Mouse (Mus musculus): Measurements from ENCODE around the gene Gm44805. TPM values are rescaled to one million over a fixed set of nuclear protein-coding genes. Genes with fewer than 3 reads are reported as not detected.

Gm44805 gene
- polyA plus RNA-seq, 1 experiment: not detected

- TF ChIP-seq POLR2A (IDR thresholded peaks at IDR 0.05; ENCODE audit: borderline replicate concordance, extremely low read depth, insufficient read depth, insufficient read length, poor library complexity, severe bottlenecking): no peak
- no peak for TF ChIP-seq CTCF (IDR thresholded peaks at IDR 0.05; ENCODE audit: borderline replicate concordance, extremely low read depth, insufficient read depth, insufficient read length)
- no peak for DNase-seq (ENCODE audit: low read depth)
These were observed 5.4 kb downstream of the Gm44805 start for GRCm38 (mm10) chr7:19675824-19676223.

GRCm38 (mm10) chr7:19673083-19673699, 8.0 kb downstream of the Gm44805 start:
- DNase-seq (ENCODE audit: low read depth): no peak
- TF ChIP-seq CTCF (IDR thresholded peaks at IDR 0.05; ENCODE audit: borderline replicate concordance, extremely low read depth, insufficient read depth, insufficient read length): no peak
- no peak for TF ChIP-seq POLR2A (IDR thresholded peaks at IDR 0.05; ENCODE audit: borderline replicate concordance, extremely low read depth, insufficient read depth, insufficient read length, poor library complexity, severe bottlenecking)

- no peak for TF ChIP-seq CTCF (IDR thresholded peaks at IDR 0.05; ENCODE audit: borderline replicate concordance, extremely low read depth, insufficient read depth, insufficient read length)
- no peak for TF ChIP-seq POLR2A (IDR thresholded peaks at IDR 0.05; ENCODE audit: borderline replicate concordance, extremely low read depth, insufficient read depth, insufficient read length, poor library complexity, severe bottlenecking)
These were observed 9.7 kb downstream of the Gm44805 start for GRCm38 (mm10) chr7:19671511-19671910.

GRCm38 (mm10) chr7:19668947-19669721, 12.1 kb downstream of the Gm44805 start:
- peak; percentile 96 for DNase-seq (ENCODE audit: low read depth)
- TF ChIP-seq POLR2A (IDR thresholded peaks at IDR 0.05; ENCODE audit: borderline replicate concordance, extremely low read depth, insufficient read depth, insufficient read length, poor library complexity, severe bottlenecking) (no peak), CTCF (IDR thresholded peaks at IDR 0.05; ENCODE audit: borderline replicate concordance, extremely low read depth, insufficient read depth, insufficient read length) (peak; percentile 88)

More at GRCm38 (mm10) chr7:19671511-19671910, 9.7 kb downstream of the Gm44805 start:
- DNase-seq (ENCODE audit: low read depth): no peak

- DNase-seq (ENCODE audit: low read depth): no peak
- TF ChIP-seq POLR2A (IDR thresholded peaks at IDR 0.05; ENCODE audit: borderline replicate concordance, extremely low read depth, insufficient read depth, insufficient read length, poor library complexity, severe bottlenecking) (no peak), CTCF (IDR thresholded peaks at IDR 0.05; ENCODE audit: borderline replicate concordance, extremely low read depth, insufficient read depth, insufficient read length) (no peak)
These were observed 13.8 kb downstream of the Gm44805 start for GRCm38 (mm10) chr7:19667434-19667833.

GRCm38 (mm10) chr7:19666750-19667149, 14.5 kb downstream of the Gm44805 start:
- peak; percentile 8 for DNase-seq (ENCODE audit: low read depth)
- TF ChIP-seq POLR2A (IDR thresholded peaks at IDR 0.05; ENCODE audit: borderline replicate concordance, extremely low read depth, insufficient read depth, insufficient read length, poor library complexity, severe bottlenecking): no peak
- no peak for TF ChIP-seq CTCF (IDR thresholded peaks at IDR 0.05; ENCODE audit: borderline replicate concordance, extremely low read depth, insufficient read depth, insufficient read length)

GRCm38 (mm10) chr7:19664955-19665841, 16.0 kb downstream of the Gm44805 start, which contains the start of gene Clptm1:
Gene Clptm1 (minus strand): TSS chr7:19665033.
- DNase-seq (ENCODE audit: low read depth): peak; percentile 99
- TF ChIP-seq POLR2A (IDR thresholded peaks at IDR 0.05; ENCODE audit: borderline replicate concordance, extremely low read depth, insufficient read depth, insufficient read length, poor library complexity, severe bottlenecking): peak; percentile 85
- peak; percentile 35; the same call in 1 of the 2 replicates for TF ChIP-seq CTCF (IDR thresholded peaks at IDR 0.05; ENCODE audit: borderline replicate concordance, extremely low read depth, insufficient read depth, insufficient read length)

- DNase-seq (ENCODE audit: low read depth): peak; percentile 5
- TF ChIP-seq POLR2A (IDR thresholded peaks at IDR 0.05; ENCODE audit: borderline replicate concordance, extremely low read depth, insufficient read depth, insufficient read length, poor library complexity, severe bottlenecking): no peak
- no peak for TF ChIP-seq CTCF (IDR thresholded peaks at IDR 0.05; ENCODE audit: borderline replicate concordance, extremely low read depth, insufficient read depth, insufficient read length)
These were observed 16.7 kb downstream of the Gm44805 start for GRCm38 (mm10) chr7:19664455-19664954.

GRCm38 (mm10) chr7:19663940-19664339, 17.3 kb downstream of the Gm44805 start:
- no peak for DNase-seq (ENCODE audit: low read depth)
- TF ChIP-seq POLR2A (IDR thresholded peaks at IDR 0.05; ENCODE audit: borderline replicate concordance, extremely low read depth, insufficient read depth, insufficient read length, poor library complexity, severe bottlenecking) (no peak), CTCF (IDR thresholded peaks at IDR 0.05; ENCODE audit: borderline replicate concordance, extremely low read depth, insufficient read depth, insufficient read length) (no peak)

- TF ChIP-seq CTCF (IDR thresholded peaks at IDR 0.05; ENCODE audit: borderline replicate concordance, extremely low read depth, insufficient read depth, insufficient read length) (no peak), POLR2A (IDR thresholded peaks at IDR 0.05; ENCODE audit: borderline replicate concordance, extremely low read depth, insufficient read depth, insufficient read length, poor library complexity, severe bottlenecking) (no peak)
- DNase-seq (ENCODE audit: low read depth): no peak
These were observed 28.6 kb downstream of the Gm44805 start for GRCm38 (mm10) chr7:19652614-19653013.
